Mouse (Mus musculus): ENCODE measurements at regions not wholly inside any gene's neighbourhood (a gene's known extent, or its start where the extent isn't known, plus 50 kb on each side); places are given as distances from the start of the nearest gene placed in this dataset.

DNA sequence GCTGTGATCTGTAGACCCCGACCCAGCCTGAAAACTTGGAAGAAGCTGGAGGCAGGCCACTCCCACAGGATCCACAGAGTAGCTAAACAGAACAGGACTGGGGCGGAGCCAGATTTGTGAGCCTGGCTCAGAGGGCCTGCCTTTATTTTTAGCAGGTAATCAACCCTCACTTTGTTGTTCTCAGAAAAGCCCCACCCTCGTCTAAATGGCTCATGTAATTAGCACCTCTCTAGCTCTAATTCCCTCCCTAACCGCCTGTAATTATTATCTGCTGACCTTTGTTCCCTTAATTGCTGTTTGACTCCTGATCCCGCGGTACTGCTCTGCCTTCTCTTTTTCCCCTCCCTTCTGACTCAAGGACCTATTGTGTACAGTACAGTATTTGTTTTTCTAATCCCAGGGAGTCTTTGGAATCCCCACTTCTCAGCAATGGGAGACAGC lies 95.6 kb upstream of the Bdnf start:
- DNase-seq (ENCODE audit: low spot score) = no peak

DNA sequence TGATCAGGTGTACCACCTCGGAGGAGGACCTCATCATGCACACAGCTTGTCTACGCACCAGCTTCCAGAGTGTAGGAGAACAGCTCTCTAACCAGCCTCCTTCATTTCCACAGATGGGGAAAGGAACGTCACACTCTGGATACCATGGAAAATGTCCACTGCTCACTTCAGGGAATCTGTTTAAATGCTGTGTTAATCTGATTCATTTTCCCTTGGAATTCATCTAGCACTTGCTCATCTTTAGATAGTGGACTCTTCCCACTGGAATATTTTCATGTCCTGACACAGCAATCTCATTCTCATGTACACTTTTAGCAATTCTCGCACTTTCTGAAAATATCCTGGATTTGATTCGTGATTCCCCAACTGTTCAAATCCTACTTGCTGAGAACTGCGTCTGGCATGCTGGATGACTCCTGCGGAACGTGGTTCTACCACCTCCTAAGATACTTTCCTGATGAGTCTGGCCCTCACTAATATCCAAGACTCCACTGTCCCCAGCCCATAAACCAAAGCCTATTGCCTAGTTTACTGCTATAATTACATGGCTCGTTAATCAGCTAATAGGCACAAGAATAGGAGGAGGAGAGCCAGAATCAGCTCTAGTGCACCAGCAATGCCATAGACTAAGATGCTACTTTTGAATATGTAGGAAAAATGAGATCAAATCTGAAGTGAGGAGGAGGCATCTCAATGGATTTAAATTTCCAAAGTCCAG lies 56.0 kb upstream of the Bdnf start:
- DNase-seq (ENCODE audit: low spot score) = no peak

DNA sequence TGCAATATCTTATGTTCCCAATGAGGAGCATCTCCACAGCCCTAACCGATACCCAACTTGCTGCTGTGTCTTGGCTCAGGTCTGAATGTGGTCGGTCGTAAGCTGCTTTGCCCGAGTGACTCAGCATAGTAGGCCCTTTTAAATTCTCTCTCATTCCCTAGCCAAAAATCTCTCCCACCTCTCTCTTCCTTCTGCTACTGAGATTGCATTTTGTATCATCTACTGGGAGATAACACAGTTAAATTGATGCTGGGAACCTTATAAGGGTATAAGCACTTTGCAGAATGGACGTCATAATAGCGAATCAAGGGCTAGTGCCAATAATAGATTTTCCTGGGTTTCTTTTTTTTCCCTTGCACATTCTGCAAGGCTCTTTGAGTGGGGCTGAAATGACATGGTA lies 54.8 kb upstream of the Bdnf start:
- DNase-seq (ENCODE audit: low spot score) = no peak

- no peak for DNase-seq (ENCODE audit: low spot score)
Observed at GRCm38 (mm10) chr2:109621595-109621994, 52.9 kb upstream of the Bdnf start.
